Mouse (Mus musculus): ENCODE results near the gene Cacna1d. TPM values are rescaled to one million over a fixed set of nuclear protein-coding genes. Genes with fewer than 3 reads are reported as not detected.

The Cacna1d gene
- total and polyA plus RNA-seq, 3 experiments = 0.04 to 0.66 (median 0.08) TPM

GRCm38 (mm10) chr14:30459891-30460523 lies 31.2 kb downstream of the Cacna1d start:
- Histone ChIP-seq H3K27ac (ENCODE audit: insufficient read depth, low read depth) (no peak overlapping the region), H3K4me1 (ENCODE audit: control insufficient read depth in 1 of 2, insufficient read depth in 2 of 2) (peaks cover 11 to 31% of the 10 kb centered on the region in 2 experiments), H3K4me3 (replicated peaks in 1 of 3; ENCODE audit: low read depth in 2 of 3, low read length in 2 of 3, poor library complexity in 1 of 3) (no peak overlapping the region), H3K4me2 (ENCODE audit: insufficient read depth, low read depth, poor library complexity, severe bottlenecking) (peak overlapping the region; percentile 65), H3K9ac (ENCODE audit: insufficient read depth, low read depth) (no peak overlapping the region), H3K36me3 (replicated peaks in 1 of 2; ENCODE audit: control insufficient read depth in 1 of 2, insufficient read depth in 1 of 2, low read length in 1 of 2) (no peaks in the 10 kb centered on the region), H3K9me3 (replicated peaks; ENCODE audit: low read length) (no peaks in the 10 kb centered on the region), H3K27me3 (replicated peaks) (no peaks in the 10 kb centered on the region), H3K79me2 (replicated peaks; ENCODE audit: control insufficient read depth, extremely low read depth, insufficient read depth, poor library complexity, severe bottlenecking) (no peaks in the 10 kb centered on the region)
- dilution Hi-C loops (cut with MboI; ENCODE audit: extremely low pct_ligation_motif_present, extremely low pct_unique_long_range_greater_than_20kb, low sequenced_read_pairs) (no loop called here), in situ Hi-C loops (cut with MboI; ENCODE audit: low pct_ligation_motif_present, low pct_unique_long_range_greater_than_20kb, low sequenced_read_pairs) (loop anchor here (5.0 kb wide), 1 partner anchor 318 kb away; no protein-coding TSS in a partner anchor)
- peak; percentile 84 for DNase-seq (ENCODE audit: extremely low read depth)
- TF ChIP-seq JUN (IDR thresholded peaks at IDR 0.05; ENCODE audit: insufficient read depth, low read depth, low read length) (no peak), CTCF (conservative IDR thresholded peaks at IDR 0.05 in 1 of 2, IDR thresholded peaks at IDR 0.05 in 1 of 2; ENCODE audit: low read depth in 2 of 2, low read length in 2 of 2) (peak; percentile 70 to 92), MAX (IDR thresholded peaks at IDR 0.05; ENCODE audit: low read length) (0 out of 2 replicates have a peak, but pooled peaks have one; percentile 10), JUND (conservative IDR thresholded peaks at IDR 0.05; ENCODE audit: low read depth, low read length) (no peak), ZC3H11A (IDR thresholded peaks at IDR 0.05; ENCODE audit: low read depth, low read length) (peak; percentile 75), RAD21 (IDR thresholded peaks at IDR 0.05; ENCODE audit: low read depth, low read length) (peak; percentile 98), ETS1 (conservative IDR thresholded peaks at IDR 0.05; ENCODE audit: low read depth, low read length) (0 out of 2 replicates have a peak, but pooled peaks have one; percentile 14), MAZ (IDR thresholded peaks at IDR 0.05; ENCODE audit: low read depth, low read length) (0 out of 2 replicates have a peak, but pooled peaks have one; percentile 24), ELF1 (IDR thresholded peaks at IDR 0.05; ENCODE audit: low read depth, low read length) (peak; percentile 65), TCF12 (IDR thresholded peaks at IDR 0.05; ENCODE audit: low read depth, low read length) (no peak), MEF2A (IDR thresholded peaks at IDR 0.05; ENCODE audit: borderline replicate concordance, low read depth, low read length) (peak; percentile 19; the same call in 1 of the 2 replicates), ZNF384 (IDR thresholded peaks at IDR 0.05; ENCODE audit: low read depth, low read length) (no peak), IRF4 (IDR thresholded peaks at IDR 0.05; ENCODE audit: low read depth, low read length) (peak; percentile 53; the same call in 1 of the 2 replicates), TBP (conservative IDR thresholded peaks at IDR 0.05; ENCODE audit: low read depth, low read length) (no peak), MAFK (IDR thresholded peaks at IDR 0.05; ENCODE audit: insufficient replicate concordance, low read length) (no peak), ZMIZ1 (IDR thresholded peaks at IDR 0.05; ENCODE audit: low read depth, low read length) (no peak), MYC (IDR thresholded peaks at IDR 0.05; ENCODE audit: low read depth, low read length) (no peak; the same call in 1 of the 2 replicates), POLR2AphosphoS2 (IDR thresholded peaks at IDR 0.05; ENCODE audit: low read depth, low read length) (no peak), SMC3 (IDR thresholded peaks at IDR 0.05; ENCODE audit: low read depth, low read length) (peak; percentile 96), EP300 (IDR thresholded peaks at IDR 0.05; ENCODE audit: low read length) (no peak)

DNA sequence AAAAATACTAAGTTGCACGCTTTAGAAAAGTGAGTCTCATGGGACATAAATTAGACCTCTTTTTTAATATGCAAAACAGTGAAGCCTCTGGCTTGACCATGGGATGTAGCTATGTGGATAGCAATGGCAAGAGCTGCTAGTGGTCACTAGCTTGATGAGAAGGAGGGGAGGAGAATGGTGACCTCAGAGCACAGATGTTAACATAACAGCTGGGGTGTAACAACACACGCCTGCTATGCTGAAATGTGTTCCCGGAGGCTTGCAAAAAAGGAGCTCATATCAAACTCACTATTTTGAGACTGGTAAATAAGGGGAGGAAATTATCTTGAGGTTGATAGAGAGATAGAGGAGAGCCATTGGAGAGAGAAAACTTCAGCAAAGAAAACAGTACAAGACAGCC lies 32.4 kb downstream of the Cacna1d start:
- Histone ChIP-seq H3K27ac (ENCODE audit: insufficient read depth, low read depth) (no peak overlapping the region), H3K4me2 (ENCODE audit: insufficient read depth, low read depth, poor library complexity, severe bottlenecking) (no peak overlapping the region), H3K4me1 (ENCODE audit: control insufficient read depth in 1 of 2, insufficient read depth in 2 of 2) (peaks cover 9 to 28% of the 10 kb centered on the region in 2 experiments), H3K9me3 (replicated peaks; ENCODE audit: low read length) (no peaks in the 10 kb centered on the region), H3K79me2 (replicated peaks; ENCODE audit: control insufficient read depth, extremely low read depth, insufficient read depth, poor library complexity, severe bottlenecking) (no peaks in the 10 kb centered on the region), H3K36me3 (replicated peaks in 1 of 2; ENCODE audit: control insufficient read depth in 1 of 2, insufficient read depth in 1 of 2, low read length in 1 of 2) (no peaks in the 10 kb centered on the region), H3K9ac (ENCODE audit: insufficient read depth, low read depth) (no peak overlapping the region), H3K4me3 (replicated peaks in 1 of 3; ENCODE audit: low read depth in 2 of 3, low read length in 2 of 3, poor library complexity in 1 of 3) (no peak overlapping the region), H3K27me3 (replicated peaks) (no peaks in the 10 kb centered on the region)
- in situ Hi-C loops (cut with MboI; ENCODE audit: low pct_ligation_motif_present, low pct_unique_long_range_greater_than_20kb, low sequenced_read_pairs) = no loop called here
- TF ChIP-seq EP300 (IDR thresholded peaks at IDR 0.05; ENCODE audit: low read length) (no peak), MEF2A (IDR thresholded peaks at IDR 0.05; ENCODE audit: borderline replicate concordance, low read depth, low read length) (no peak), PAX5 (IDR thresholded peaks at IDR 0.05; ENCODE audit: low read length) (no peak), ZNF384 (IDR thresholded peaks at IDR 0.05; ENCODE audit: low read depth, low read length) (no peak)
- dilution Hi-C loops (cut with MboI; ENCODE audit: extremely low pct_ligation_motif_present, extremely low pct_unique_long_range_greater_than_20kb, low sequenced_read_pairs) = no loop called here
- DNase-seq (ENCODE audit: extremely low read depth) = no peak

Data from CH12.LX (cell line).